Mouse (Mus musculus): ENCODE measurements around the gene Trim25. TPM values are rescaled to one million over a fixed set of nuclear protein-coding genes. Genes with fewer than 3 reads are reported as not detected.

Gene Trim25
- polyA plus RNA-seq, 1 experiment from 2014 or later = 22.1 TPM

GRCm38 (mm10) chr11:89009066-89009465 is 9.9 kb downstream of the Trim25 start:
- peaks cover under 1% of the 10 kb centered on the region for H3K4me1 ChIP-seq (ENCODE audit: control insufficient read depth, insufficient read depth, low read length)
- no peaks in the 10 kb centered on the region for H3K9me3 ChIP-seq (replicated peaks; ENCODE audit: control insufficient read depth, low read length)
- H3K27ac ChIP-seq (ENCODE audit: low read length) = no peak overlapping the region
- no peak overlapping the region for H3K4me2 ChIP-seq (ENCODE audit: low read depth, low read length)
- H3K27me3 ChIP-seq (ENCODE audit: control insufficient read depth, insufficient read depth, low read length) = no peaks in the 10 kb centered on the region
- H3K4me3 ChIP-seq (ENCODE audit: low read length) = no peak overlapping the region
- peaks cover 60% of the 10 kb centered on the region for H3K36me3 ChIP-seq (ENCODE audit: control insufficient read depth, insufficient read depth)
- H3K9ac ChIP-seq (ENCODE audit: low read length) = no peak overlapping the region
- whole genome bisulfite sequencing = 82% methylated on average over 9 of the region's 9 CpGs
- ATAC-seq (replicated peaks; ENCODE audit: extremely low read depth, insufficient read depth, low FRiP score) = no peak

- 91% methylated on average over 7 of the region's 7 CpGs for WGBS
- no peak overlapping the region for H3K4me2 ChIP-seq (ENCODE audit: low read depth, low read length)
- no peak for ATAC-seq (replicated peaks; ENCODE audit: extremely low read depth, insufficient read depth, low FRiP score)
- no peaks in the 10 kb centered on the region for H3K27me3 ChIP-seq (ENCODE audit: control insufficient read depth, insufficient read depth, low read length)
- H3K4me1 ChIP-seq (ENCODE audit: control insufficient read depth, insufficient read depth, low read length) = no peaks in the 10 kb centered on the region
- peaks cover 60% of the 10 kb centered on the region for H3K36me3 ChIP-seq (ENCODE audit: control insufficient read depth, insufficient read depth)
- H3K4me3 ChIP-seq (ENCODE audit: low read length) = no peak overlapping the region
- no peak overlapping the region for H3K27ac ChIP-seq (ENCODE audit: low read length)
- no peaks in the 10 kb centered on the region for H3K9me3 ChIP-seq (replicated peaks; ENCODE audit: control insufficient read depth, low read length)
- H3K9ac ChIP-seq (ENCODE audit: low read length) = no peak overlapping the region
Measured at GRCm38 (mm10) chr11:89009496-89009895, 10.3 kb downstream of the Trim25 start.

- no peak overlapping the region for H3K4me2 ChIP-seq (ENCODE audit: low read depth, low read length)
- 90% methylated on average over 5 of the region's 5 CpGs for WGBS
- ATAC-seq (replicated peaks; ENCODE audit: extremely low read depth, insufficient read depth, low FRiP score) = no peak
- H3K27me3 ChIP-seq (ENCODE audit: control insufficient read depth, insufficient read depth, low read length) = no peaks in the 10 kb centered on the region
- H3K4me3 ChIP-seq (ENCODE audit: low read length) = no peak overlapping the region
- H3K4me1 ChIP-seq (ENCODE audit: control insufficient read depth, insufficient read depth, low read length) = no peaks in the 10 kb centered on the region
- H3K36me3 ChIP-seq (ENCODE audit: control insufficient read depth, insufficient read depth) = peaks cover 60% of the 10 kb centered on the region
- H3K27ac ChIP-seq (ENCODE audit: low read length) = no peak overlapping the region
- H3K9ac ChIP-seq (ENCODE audit: low read length) = no peak overlapping the region
- H3K9me3 ChIP-seq (replicated peaks; ENCODE audit: control insufficient read depth, low read length) = no peaks in the 10 kb centered on the region
Measured at GRCm38 (mm10) chr11:89012241-89012640, 13.1 kb downstream of the Trim25 start.

GRCm38 (mm10) chr11:89017514-89018182 is 18.5 kb downstream of the Trim25 start:
- 85% methylated on average over 9 of the region's 9 CpGs for WGBS
- Histone ChIP-seq H3K9me3 (replicated peaks; ENCODE audit: control insufficient read depth, low read length) (no peaks in the 10 kb centered on the region), H3K4me1 (ENCODE audit: control insufficient read depth, insufficient read depth, low read length) (peaks cover 12% of the 10 kb centered on the region), H3K36me3 (ENCODE audit: control insufficient read depth, insufficient read depth) (peaks cover 28% of the 10 kb centered on the region), H3K4me2 (ENCODE audit: low read depth, low read length) (no peak overlapping the region), H3K27me3 (ENCODE audit: control insufficient read depth, insufficient read depth, low read length) (no peaks in the 10 kb centered on the region), H3K9ac (ENCODE audit: low read length) (no peak overlapping the region), H3K4me3 (ENCODE audit: low read length) (no peak overlapping the region), H3K27ac (ENCODE audit: low read length) (no peak overlapping the region)
- ATAC-seq (replicated peaks; ENCODE audit: extremely low read depth, insufficient read depth, low FRiP score) = no peak

GRCm38 (mm10) chr11:89020681-89021305 is 21.6 kb downstream of the Trim25 start:
- H3K27me3 ChIP-seq (ENCODE audit: control insufficient read depth, insufficient read depth, low read length) = no peaks in the 10 kb centered on the region
- H3K4me2 ChIP-seq (ENCODE audit: low read depth, low read length) = no peak overlapping the region
- H3K9ac ChIP-seq (ENCODE audit: low read length) = no peak overlapping the region
- no peak overlapping the region for H3K27ac ChIP-seq (ENCODE audit: low read length)
- WGBS = 60% methylated on average over 9 of the region's 9 CpGs
- peaks cover 23% of the 10 kb centered on the region for H3K4me1 ChIP-seq (ENCODE audit: control insufficient read depth, insufficient read depth, low read length)
- H3K4me3 ChIP-seq (ENCODE audit: low read length) = no peak overlapping the region
- H3K9me3 ChIP-seq (replicated peaks; ENCODE audit: control insufficient read depth, low read length) = no peaks in the 10 kb centered on the region
- peaks cover 11% of the 10 kb centered on the region for H3K36me3 ChIP-seq (ENCODE audit: control insufficient read depth, insufficient read depth)
- no peak for ATAC-seq (replicated peaks; ENCODE audit: extremely low read depth, insufficient read depth, low FRiP score)

GRCm38 (mm10) chr11:89021687-89022086 is 22.5 kb downstream of the Trim25 start:
- Histone ChIP-seq H3K4me1 (ENCODE audit: control insufficient read depth, insufficient read depth, low read length) (peaks cover 23% of the 10 kb centered on the region), H3K36me3 (ENCODE audit: control insufficient read depth, insufficient read depth) (peaks cover 3% of the 10 kb centered on the region; the same call in 1 of the 2 replicates), H3K4me3 (ENCODE audit: low read length) (no peak overlapping the region), H3K9me3 (replicated peaks; ENCODE audit: control insufficient read depth, low read length) (no peaks in the 10 kb centered on the region), H3K4me2 (ENCODE audit: low read depth, low read length) (no peak overlapping the region), H3K9ac (ENCODE audit: low read length) (no peak overlapping the region), H3K27me3 (ENCODE audit: control insufficient read depth, insufficient read depth, low read length) (no peaks in the 10 kb centered on the region), H3K27ac (ENCODE audit: low read length) (no peak overlapping the region)
- WGBS = 54% methylated on average over 7 of the region's 7 CpGs
- ATAC-seq (replicated peaks; ENCODE audit: extremely low read depth, insufficient read depth, low FRiP score) = no peak

- H3K27me3 ChIP-seq (ENCODE audit: control insufficient read depth, insufficient read depth, low read length) = no peaks in the 10 kb centered on the region
- H3K9me3 ChIP-seq (replicated peaks; ENCODE audit: control insufficient read depth, low read length) = no peaks in the 10 kb centered on the region
- peaks cover 23% of the 10 kb centered on the region for H3K4me1 ChIP-seq (ENCODE audit: control insufficient read depth, insufficient read depth, low read length)
- no peak overlapping the region for H3K4me2 ChIP-seq (ENCODE audit: low read depth, low read length)
- WGBS = 39% methylated on average over 8 of the region's 8 CpGs
- no peak overlapping the region for H3K9ac ChIP-seq (ENCODE audit: low read length)
- H3K4me3 ChIP-seq (ENCODE audit: low read length) = no peak overlapping the region
- H3K27ac ChIP-seq (ENCODE audit: low read length) = no peak overlapping the region
- peaks cover 3% of the 10 kb centered on the region; the same call in 1 of the 2 replicates for H3K36me3 ChIP-seq (ENCODE audit: control insufficient read depth, insufficient read depth)
- ATAC-seq (replicated peaks; ENCODE audit: extremely low read depth, insufficient read depth, low FRiP score) = no peak
Measured at GRCm38 (mm10) chr11:89022120-89022731, 23.1 kb downstream of the Trim25 start.

GRCm38 (mm10) chr11:89023477-89023876 is 24.3 kb downstream of the Trim25 start:
- Histone ChIP-seq H3K27me3 (ENCODE audit: control insufficient read depth, insufficient read depth, low read length) (no peaks in the 10 kb centered on the region), H3K9ac (ENCODE audit: low read length) (no peak overlapping the region), H3K27ac (ENCODE audit: low read length) (peak overlapping the region; percentile 77; the same call in 1 of the 2 replicates), H3K4me3 (ENCODE audit: low read length) (no peak overlapping the region), H3K4me1 (ENCODE audit: control insufficient read depth, insufficient read depth, low read length) (peaks cover 25% of the 10 kb centered on the region), H3K36me3 (ENCODE audit: control insufficient read depth, insufficient read depth) (peaks cover 3% of the 10 kb centered on the region; the same call in 1 of the 2 replicates), H3K9me3 (replicated peaks; ENCODE audit: control insufficient read depth, low read length) (no peaks in the 10 kb centered on the region), H3K4me2 (ENCODE audit: low read depth, low read length) (no peak overlapping the region)
- 59% methylated on average over 10 of the region's 10 CpGs for WGBS
- ATAC-seq (replicated peaks; ENCODE audit: extremely low read depth, insufficient read depth, low FRiP score) = no peak

Measured in heart, embryonic 16.5 days (tissue).